Mouse (Mus musculus): ENCODE measurements around the gene Tpx2. TPM values are rescaled to one million over a fixed set of nuclear protein-coding genes. Genes with fewer than 3 reads are reported as not detected.

Tpx2 gene
- polyA plus RNA-seq, 1 experiment: 1.2 TPM

GRCm38 (mm10) chr2:152847057-152847814, 528 bp upstream of the Tpx2 start:
- TF ChIP-seq CTCF (IDR thresholded peaks at IDR 0.05; ENCODE audit: borderline replicate concordance, insufficient read depth, low read depth, low read length): no peak
- no peak for TF ChIP-seq POLR2A (IDR thresholded peaks at IDR 0.05; ENCODE audit: borderline replicate concordance, insufficient read depth, low read length)
- H3K27me3 ChIP-seq (ENCODE audit: control insufficient read depth, insufficient read depth, low read length): no peaks in the 10 kb centered on the region
- H3K27ac ChIP-seq (ENCODE audit: insufficient read depth, low read length): no peak overlapping the region

DNA sequence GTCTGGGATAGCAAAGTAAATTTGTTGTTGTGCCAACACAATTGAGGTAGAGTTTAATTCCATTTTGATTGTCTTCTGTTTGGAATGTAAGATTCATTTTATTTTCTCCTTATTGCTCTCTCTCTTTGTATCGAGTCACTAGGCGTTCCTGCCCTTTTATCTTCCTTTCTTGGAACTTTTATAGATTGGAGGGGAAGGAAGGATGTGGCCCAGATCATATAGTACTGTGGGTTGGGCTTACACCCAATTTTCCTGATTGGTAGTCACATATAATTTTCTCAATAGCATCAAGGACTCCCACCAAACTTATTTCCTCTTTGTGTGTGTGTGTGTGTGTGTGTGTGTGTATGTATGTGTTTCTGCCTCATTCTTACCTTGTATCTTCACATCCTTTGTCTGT, 702 bp downstream of the Tpx2 start:
- Histone ChIP-seq H3K27me3 (ENCODE audit: control insufficient read depth, insufficient read depth, low read length) (no peaks in the 10 kb centered on the region), H3K27ac (ENCODE audit: insufficient read depth, low read length) (no peak overlapping the region), H3K4me1 (ENCODE audit: control insufficient read depth, insufficient read depth, low read length) (no peaks in the 10 kb centered on the region), H3K4me3 (replicated peaks; ENCODE audit: insufficient read depth, low read depth, low read length) (no peak overlapping the region)
- no peak for DNase-seq
- TF ChIP-seq POLR2A (IDR thresholded peaks at IDR 0.05; ENCODE audit: borderline replicate concordance, insufficient read depth, low read length) (no peak), CTCF (IDR thresholded peaks at IDR 0.05; ENCODE audit: borderline replicate concordance, insufficient read depth, low read depth, low read length) (no peak)
- 3% methylated on average over 2 of the region's 2 CpGs for WGBS

More at GRCm38 (mm10) chr2:152847057-152847814, 528 bp upstream of the Tpx2 start:
- 12% methylated on average over 3 of the region's 3 CpGs for WGBS
- Histone ChIP-seq H3K4me3 (replicated peaks; ENCODE audit: insufficient read depth, low read depth, low read length) (no peak overlapping the region), H3K4me1 (ENCODE audit: control insufficient read depth, insufficient read depth, low read length) (no peaks in the 10 kb centered on the region)
- no peak for DNase-seq

GRCm38 (mm10) chr2:152859501-152859900, 11.7 kb downstream of the Tpx2 start:
- Histone ChIP-seq H3K4me3 (replicated peaks; ENCODE audit: insufficient read depth, low read depth, low read length) (no peak overlapping the region), H3K4me1 (ENCODE audit: control insufficient read depth, insufficient read depth, low read length) (no peaks in the 10 kb centered on the region), H3K27ac (ENCODE audit: insufficient read depth, low read length) (no peak overlapping the region), H3K27me3 (ENCODE audit: control insufficient read depth, insufficient read depth, low read length) (no peaks in the 10 kb centered on the region)
- no peak for DNase-seq
- WGBS: 97% methylated on average over 3 of the region's 3 CpGs
- TF ChIP-seq POLR2A (IDR thresholded peaks at IDR 0.05; ENCODE audit: borderline replicate concordance, insufficient read depth, low read length) (no peak), CTCF (IDR thresholded peaks at IDR 0.05; ENCODE audit: borderline replicate concordance, insufficient read depth, low read depth, low read length) (no peak)

GRCm38 (mm10) chr2:152861891-152862290, 14.1 kb downstream of the Tpx2 start:
- 84% methylated on average over 1 of the region's 1 CpGs for WGBS
- H3K27ac ChIP-seq (ENCODE audit: insufficient read depth, low read length): no peak overlapping the region
- H3K27me3 ChIP-seq (ENCODE audit: control insufficient read depth, insufficient read depth, low read length): no peaks in the 10 kb centered on the region
- DNase-seq: no peak
- H3K4me1 ChIP-seq (ENCODE audit: control insufficient read depth, insufficient read depth, low read length): no peaks in the 10 kb centered on the region
- TF ChIP-seq CTCF (IDR thresholded peaks at IDR 0.05; ENCODE audit: borderline replicate concordance, insufficient read depth, low read depth, low read length) (no peak), POLR2A (IDR thresholded peaks at IDR 0.05; ENCODE audit: borderline replicate concordance, insufficient read depth, low read length) (no peak)
- H3K4me3 ChIP-seq (replicated peaks; ENCODE audit: insufficient read depth, low read depth, low read length): no peak overlapping the region

DNA sequence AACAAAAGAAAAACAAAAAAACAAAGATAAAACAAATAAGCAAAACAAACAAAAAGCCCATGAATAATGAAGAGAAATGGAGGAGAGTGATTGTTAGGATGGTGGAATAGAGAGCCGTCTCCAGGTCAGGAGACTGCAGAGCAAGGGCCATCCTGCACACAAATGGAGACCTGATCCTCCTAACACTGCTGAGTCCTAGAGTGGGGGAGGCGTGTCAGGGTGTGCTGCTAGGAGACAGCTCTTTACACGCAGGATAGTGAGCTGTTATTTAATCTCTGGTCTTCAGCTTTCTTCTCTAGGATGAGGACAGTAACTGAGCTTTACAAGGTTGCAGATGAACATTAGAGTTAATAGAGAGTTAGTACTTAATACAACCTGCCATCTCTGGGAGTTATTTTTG, 14.9 kb downstream of the Tpx2 start:
- WGBS: 83% methylated on average over 3 of the region's 3 CpGs
- H3K4me3 ChIP-seq (replicated peaks; ENCODE audit: insufficient read depth, low read depth, low read length): no peak overlapping the region
- no peaks in the 10 kb centered on the region for H3K27me3 ChIP-seq (ENCODE audit: control insufficient read depth, insufficient read depth, low read length)
- H3K27ac ChIP-seq (ENCODE audit: insufficient read depth, low read length): no peak overlapping the region
- TF ChIP-seq POLR2A (IDR thresholded peaks at IDR 0.05; ENCODE audit: borderline replicate concordance, insufficient read depth, low read length) (no peak), CTCF (IDR thresholded peaks at IDR 0.05; ENCODE audit: borderline replicate concordance, insufficient read depth, low read depth, low read length) (no peak)
- no peak for DNase-seq
- no peaks in the 10 kb centered on the region for H3K4me1 ChIP-seq (ENCODE audit: control insufficient read depth, insufficient read depth, low read length)

- Histone ChIP-seq H3K4me1 (ENCODE audit: control insufficient read depth, insufficient read depth, low read length) (no peaks in the 10 kb centered on the region), H3K4me3 (replicated peaks; ENCODE audit: insufficient read depth, low read depth, low read length) (no peak overlapping the region), H3K27me3 (ENCODE audit: control insufficient read depth, insufficient read depth, low read length) (no peaks in the 10 kb centered on the region), H3K27ac (ENCODE audit: insufficient read depth, low read length) (no peak overlapping the region)
- 97% methylated on average over 6 of the region's 6 CpGs for WGBS
- DNase-seq: no peak
- no peak for TF ChIP-seq POLR2A (IDR thresholded peaks at IDR 0.05; ENCODE audit: borderline replicate concordance, insufficient read depth, low read length)
- no peak for TF ChIP-seq CTCF (IDR thresholded peaks at IDR 0.05; ENCODE audit: borderline replicate concordance, insufficient read depth, low read depth, low read length)
These were observed 15.6 kb downstream of the Tpx2 start for GRCm38 (mm10) chr2:152863346-152863745.

GRCm38 (mm10) chr2:152878239-152878638, 30.5 kb downstream of the Tpx2 start:
- H3K27me3 ChIP-seq (ENCODE audit: control insufficient read depth, insufficient read depth, low read length): no peaks in the 10 kb centered on the region
- TF ChIP-seq POLR2A (IDR thresholded peaks at IDR 0.05; ENCODE audit: borderline replicate concordance, insufficient read depth, low read length) (no peak), CTCF (IDR thresholded peaks at IDR 0.05; ENCODE audit: borderline replicate concordance, insufficient read depth, low read depth, low read length) (no peak)
- 95% methylated on average over 3 of the region's 3 CpGs for WGBS
- DNase-seq: no peak
- H3K27ac ChIP-seq (ENCODE audit: insufficient read depth, low read length): no peak overlapping the region
- no peak overlapping the region for H3K4me3 ChIP-seq (replicated peaks; ENCODE audit: insufficient read depth, low read depth, low read length)
- no peaks in the 10 kb centered on the region for H3K4me1 ChIP-seq (ENCODE audit: control insufficient read depth, insufficient read depth, low read length)

DNA sequence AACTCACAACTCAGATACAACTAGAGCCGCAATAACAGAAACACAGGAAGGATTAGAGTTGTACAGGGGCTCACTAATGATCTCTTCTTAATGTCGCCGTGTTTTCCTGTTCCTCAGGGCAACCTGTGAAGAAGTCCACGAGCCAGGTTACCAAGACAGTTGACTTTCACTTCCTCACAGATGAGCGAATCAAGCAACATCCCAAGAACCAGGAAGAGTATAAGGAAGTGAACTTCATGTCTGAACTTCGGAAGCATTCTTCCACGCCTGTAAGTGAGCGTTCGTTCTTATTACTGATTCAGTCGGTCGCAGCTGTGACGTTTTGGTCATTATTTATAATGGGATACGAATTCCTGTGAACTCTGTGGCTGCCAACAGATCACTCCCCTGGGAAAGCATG, 33.1 kb downstream of the Tpx2 start:
- Histone ChIP-seq H3K4me3 (replicated peaks; ENCODE audit: insufficient read depth, low read depth, low read length) (no peak overlapping the region), H3K27me3 (ENCODE audit: control insufficient read depth, insufficient read depth, low read length) (no peaks in the 10 kb centered on the region), H3K27ac (ENCODE audit: insufficient read depth, low read length) (no peak overlapping the region), H3K4me1 (ENCODE audit: control insufficient read depth, insufficient read depth, low read length) (no peaks in the 10 kb centered on the region)
- DNase-seq: no peak
- 86% methylated on average over 13 of the region's 13 CpGs for WGBS
- TF ChIP-seq POLR2A (IDR thresholded peaks at IDR 0.05; ENCODE audit: borderline replicate concordance, insufficient read depth, low read length) (no peak), CTCF (IDR thresholded peaks at IDR 0.05; ENCODE audit: borderline replicate concordance, insufficient read depth, low read depth, low read length) (no peak)

All from cerebellum, adult 2 months (tissue).